Mouse (Mus musculus) T-helper 17 cell (primary cell): ENCODE measurements around the gene Vmn1r83.

ENCODE experiments used
- in situ Hi-C, 2 experiments: fragments of 300-600 bp; cut with MboI, MseI; formaldehyde crosslinking; loops; 1 replicate in 1 of 2; 2 replicates in 1 of 2; pipeline ENCODE4 v1.15.1; 2025; ENCODE audit warnings: high pct_unique_total_duplicates in 2 of 2

Vmn1r83 gene

GRCm38 (mm10) chr7:12329381-12329780, at the start of gene Vmn1r83:
Gene Vmn1r83 (minus strand): TSS chr7:12329481.
- in situ Hi-C loops, result no loop called here

GRCm38 (mm10) chr7:12369173-12369572, 39.9 kb upstream of the Vmn1r83 start, which contains the start of gene Vmn1r84:
Gene Vmn1r84 (minus strand): TSS chr7:12369273.
- in situ Hi-C loops, result no loop called here

- in situ Hi-C loops, result no loop called here
Measured at GRCm38 (mm10) chr7:12300130-12300529, 29.2 kb downstream of the Vmn1r83 start, which contains the start of gene Vmn1r82. Gene Vmn1r82 (plus strand): TSS chr7:12300430.
